Mouse (Mus musculus): ENCODE results near the gene Foxp1.

The Foxp1 gene

GRCm38 (mm10) chr6:99394801-99395200 lies 127.7 kb downstream of the Foxp1 start:
- no peak for ATAC-seq (ENCODE audit: low TSS enrichment)

- ATAC-seq (ENCODE audit: low TSS enrichment), result no peak
These were observed 130.0 kb downstream of the Foxp1 start for GRCm38 (mm10) chr6:99392484-99392883.

GRCm38 (mm10) chr6:99388741-99389675 lies 133.5 kb downstream of the Foxp1 start:
- ATAC-seq (ENCODE audit: low TSS enrichment), result peak; percentile 14; the same call in 1 of the 2 replicates

GRCm38 (mm10) chr6:99388023-99388422 lies 134.5 kb downstream of the Foxp1 start:
- ATAC-seq (ENCODE audit: low TSS enrichment), result no peak

GRCm38 (mm10) chr6:99385059-99385604 lies 137.4 kb downstream of the Foxp1 start:
- ATAC-seq (ENCODE audit: low TSS enrichment), result 0 out of 2 replicates have a peak, but pooled peaks have one; percentile 8

GRCm38 (mm10) chr6:99383846-99384472 lies 138.6 kb downstream of the Foxp1 start:
- ATAC-seq (ENCODE audit: low TSS enrichment), result no peak; the same call in 1 of the 2 replicates

GRCm38 (mm10) chr6:99380146-99380545 lies 142.4 kb downstream of the Foxp1 start:
- ATAC-seq (ENCODE audit: low TSS enrichment), result no peak

- no peak for ATAC-seq (ENCODE audit: low TSS enrichment)
These were observed 143.4 kb downstream of the Foxp1 start for GRCm38 (mm10) chr6:99378997-99379710.

- ATAC-seq (ENCODE audit: low TSS enrichment), result no peak
These were observed 144.8 kb downstream of the Foxp1 start for GRCm38 (mm10) chr6:99377716-99378115.

GRCm38 (mm10) chr6:99377131-99377530 lies 145.4 kb downstream of the Foxp1 start:
- no peak for ATAC-seq (ENCODE audit: low TSS enrichment)

GRCm38 (mm10) chr6:99376721-99377120 lies 145.8 kb downstream of the Foxp1 start:
- 0 out of 2 replicates have a peak, but pooled peaks have one; percentile 1 for ATAC-seq (ENCODE audit: low TSS enrichment)

- ATAC-seq (ENCODE audit: low TSS enrichment), result peak; percentile 53
These were observed 146.7 kb downstream of the Foxp1 start for GRCm38 (mm10) chr6:99375865-99376264.

GRCm38 (mm10) chr6:99375376-99375775 lies 147.1 kb downstream of the Foxp1 start:
- ATAC-seq (ENCODE audit: low TSS enrichment), result no peak

- no peak for ATAC-seq (ENCODE audit: low TSS enrichment)
These were observed 147.9 kb downstream of the Foxp1 start for GRCm38 (mm10) chr6:99374448-99375271.

- ATAC-seq (ENCODE audit: low TSS enrichment), result peak; percentile 64
These were observed 150.1 kb downstream of the Foxp1 start for GRCm38 (mm10) chr6:99372427-99372826.

- 0 out of 2 replicates have a peak, but pooled peaks have one; percentile 4 for ATAC-seq (ENCODE audit: low TSS enrichment)
These were observed 150.5 kb downstream of the Foxp1 start for GRCm38 (mm10) chr6:99372016-99372415.

GRCm38 (mm10) chr6:99369931-99370330 lies 152.6 kb downstream of the Foxp1 start:
- no peak for ATAC-seq (ENCODE audit: low TSS enrichment)

GRCm38 (mm10) chr6:99369156-99369555 lies 153.4 kb downstream of the Foxp1 start:
- ATAC-seq (ENCODE audit: low TSS enrichment), result no peak

- no peak for ATAC-seq (ENCODE audit: low TSS enrichment)
These were observed 154.3 kb downstream of the Foxp1 start for GRCm38 (mm10) chr6:99368118-99368753.

- no peak for ATAC-seq (ENCODE audit: low TSS enrichment)
These were observed 158.0 kb downstream of the Foxp1 start for GRCm38 (mm10) chr6:99364545-99364944.

Data from frontal cortex, adult (tissue).